Mouse (Mus musculus) cortical plate, adult 2 months (tissue): ENCODE results near the gene Plxna3. TPM values are rescaled to one million over a fixed set of nuclear protein-coding genes. Genes with fewer than 3 reads are reported as not detected.
"Not testable (repeated sequence)": the region's sequence is repeated elsewhere in the genome, so short reads cannot be mapped to it uniquely, and the experiment has no call there.

Experiments used
- H3K27ac ChIP-seq: fragments of 200-500 bp; 2 replicates; pipeline ENCODE4 v1.5.1; 2012; ENCODE audit warnings: low read length, control low read depth, inconsistent platforms; ENCODE audit not compliant: insufficient read depth
- H3K4me1 ChIP-seq: fragments of 200-500 bp; 2 replicates; pipeline ENCODE4 v1.6.1; 2011; ENCODE audit warnings: low read length; ENCODE audit not compliant: control insufficient read depth, insufficient read depth
- H3K4me3 ChIP-seq: fragments of 200-500 bp; 2 replicates; pipeline ENCODE4 v1.5.1; 2011; ENCODE audit warnings: mild to moderate bottlenecking, low read length, control low read depth; ENCODE audit not compliant: insufficient read depth
- CTCF ChIP-seq: fragments of 200-500 bp; IDR thresholded peaks from 2 replicates; pipeline ENCODE4 v1.5.1; 2011; ENCODE audit warnings: mild to moderate bottlenecking, control low read depth, low read length; ENCODE audit not compliant: insufficient read depth; ENCODE audit errors: extremely low read depth
- POLR2A ChIP-seq: fragments of 200-500 bp; IDR thresholded peaks from 2 replicates; pipeline ENCODE4 v1.6.1; 2011; ENCODE audit warnings: mild to moderate bottlenecking, low read length, control low read depth; ENCODE audit not compliant: insufficient read depth; ENCODE audit errors: extremely low read depth
- polyA plus RNA-seq: library from polyadenylated mRNA; depleted of rRNA; stranded (reverse); fragments of >200 nt; gene quantifications from 2 replicates; pipeline ENCODE4 v1.2.3, GENCODE M21; 2012

Gene Plxna3
- polyA plus RNA-seq, 1 experiment = 39.9 TPM

DNA sequence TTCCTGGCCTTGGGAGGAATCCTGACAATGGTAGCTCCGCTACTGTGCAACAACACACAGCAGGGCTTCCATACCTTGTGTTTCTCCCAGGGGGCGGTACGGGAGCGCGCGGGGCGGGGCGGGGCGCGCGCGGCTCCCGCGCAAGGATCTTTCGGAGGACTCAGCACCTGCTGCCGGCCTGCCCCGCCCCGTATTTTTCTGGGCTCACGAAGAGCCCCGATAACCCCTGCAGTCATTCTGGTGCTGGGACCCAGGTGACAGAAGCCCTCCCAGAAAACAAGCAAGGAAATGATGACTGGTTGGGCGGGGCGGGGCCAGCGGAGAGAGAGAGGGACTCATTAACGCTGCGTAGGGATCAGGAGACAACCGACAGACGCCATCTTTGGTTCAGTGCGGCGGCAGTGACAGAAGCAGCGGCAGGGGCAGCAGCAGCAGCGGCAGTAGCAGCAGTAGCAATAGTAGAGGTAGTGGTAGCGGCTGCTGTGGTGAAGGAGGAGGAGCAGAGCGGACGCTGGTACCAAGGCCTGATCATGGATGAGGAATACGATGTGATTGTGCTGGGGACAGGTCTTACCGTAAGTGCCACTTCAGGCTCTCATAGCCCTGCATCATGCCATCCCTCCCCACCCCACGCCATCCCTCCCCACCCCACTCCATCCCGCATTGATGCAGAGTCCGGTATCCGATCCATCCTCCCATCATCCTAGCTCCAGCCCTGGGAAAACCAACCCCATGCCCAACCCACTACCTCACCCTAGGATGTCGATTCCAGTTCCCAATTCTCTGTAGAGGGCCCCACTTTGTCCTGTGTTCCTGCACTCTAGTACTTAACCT lies 23.8 kb upstream of the Plxna3 start, which contains the start of gene Gdi1:
Gene Gdi1, plus strand, starts transcription at position 132 of the 834 bp plus-strand sequence.
- peaks cover 2% of the 10 kb centered on the region; the same call in 1 of the 2 replicates for H3K4me1 ChIP-seq

DNA sequence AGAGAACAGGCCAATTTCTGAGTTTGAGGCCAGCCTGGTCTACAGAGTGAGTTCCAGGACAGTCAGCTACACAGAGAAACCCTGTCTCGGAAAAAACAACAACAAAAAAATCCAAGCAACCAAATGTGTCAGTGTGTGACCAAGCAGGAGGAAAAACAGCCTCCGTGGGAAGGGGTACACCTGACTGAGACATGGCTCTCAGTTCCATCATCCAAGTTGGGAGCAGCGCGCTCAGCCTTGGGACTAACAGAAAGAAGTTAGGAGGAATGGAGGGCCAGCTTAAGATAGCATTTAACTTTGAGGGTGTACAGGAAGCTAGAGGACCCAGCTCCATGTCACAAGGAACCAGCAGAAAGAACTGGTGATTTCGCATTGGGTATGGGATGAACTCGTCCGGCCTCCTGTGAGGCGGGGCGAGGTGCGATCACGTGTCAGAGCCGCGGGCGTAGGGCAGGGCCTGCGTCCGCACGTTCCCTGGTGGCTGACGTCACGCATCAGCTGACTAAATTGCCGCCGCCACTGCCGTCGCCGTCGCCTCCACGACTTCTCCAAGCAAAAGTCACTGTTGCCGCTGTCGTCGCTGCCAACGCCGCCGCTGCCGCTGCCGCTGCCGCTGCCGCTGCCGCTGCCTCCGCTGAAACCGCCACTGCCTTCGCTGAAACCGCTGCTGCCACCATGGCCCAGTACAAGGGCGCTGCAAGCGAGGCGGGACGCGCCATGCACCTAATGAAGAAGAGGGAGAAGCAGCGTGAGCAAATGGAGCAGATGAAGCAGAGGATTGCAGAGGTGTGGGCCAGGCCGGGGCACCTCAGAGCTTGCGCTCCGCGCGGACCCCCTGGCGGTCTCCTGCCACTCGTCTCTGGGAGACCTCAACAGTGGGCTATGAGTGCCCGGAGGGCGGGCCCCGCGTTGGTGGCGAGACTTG lies 16.1 kb upstream of the Plxna3 start, which contains the start of gene Fam50a:
Gene Fam50a, plus strand, starts transcription at position 494 of the 925 bp plus-strand sequence.
- Histone ChIP-seq H3K4me3 (peak within 1 kb of the TSS; percentile 61), H3K4me1 (0 out of 2 replicates have a peak, but pooled peaks cover under 1% of the 10 kb centered on the region), H3K27ac (0 out of 2 replicates have a peak within 1 kb of the TSS, but pooled peaks have one; percentile 20)
- peak; percentile 66 for TF ChIP-seq POLR2A
- TF ChIP-seq CTCF = no peak

More for the DNA sequence above, 23.8 kb upstream of the Plxna3 start, which contains the start of gene Gdi1:
- peak within 1 kb of the TSS; percentile 96 for H3K27ac ChIP-seq
- peak within 1 kb of the TSS; percentile 99 for H3K4me3 ChIP-seq
- TF ChIP-seq CTCF (no peak), POLR2A (peak; percentile 89)

DNA sequence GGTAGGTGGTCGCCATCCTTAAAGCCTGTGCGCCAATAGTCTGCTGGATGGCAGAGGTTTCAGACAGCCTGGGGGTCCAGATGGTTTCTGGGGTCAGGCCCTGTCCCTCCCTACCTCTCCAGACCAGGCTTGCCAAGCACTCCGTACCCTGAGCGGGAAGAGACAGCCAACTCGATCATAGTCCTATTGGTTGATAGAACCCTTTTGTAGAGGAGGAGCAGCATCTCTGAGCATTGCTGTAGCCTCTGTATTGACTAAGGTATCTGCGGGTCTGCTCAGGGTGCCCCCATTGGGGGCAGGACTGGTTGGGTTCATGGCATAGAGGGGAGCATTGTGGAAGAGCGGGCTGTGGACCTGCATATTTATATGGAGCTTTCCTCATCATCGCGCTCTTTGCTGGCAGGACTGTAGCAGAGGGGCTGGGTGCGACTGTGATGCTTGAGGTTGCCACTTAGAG lies 377 bp downstream of the Plxna3 start:
- Histone ChIP-seq H3K27ac (no peak overlapping the region), H3K4me1 (no peaks in the 10 kb centered on the region), H3K4me3 (peak overlapping the region; percentile 43)
- TF ChIP-seq POLR2A = no peak
- TF ChIP-seq CTCF = no peak

DNA sequence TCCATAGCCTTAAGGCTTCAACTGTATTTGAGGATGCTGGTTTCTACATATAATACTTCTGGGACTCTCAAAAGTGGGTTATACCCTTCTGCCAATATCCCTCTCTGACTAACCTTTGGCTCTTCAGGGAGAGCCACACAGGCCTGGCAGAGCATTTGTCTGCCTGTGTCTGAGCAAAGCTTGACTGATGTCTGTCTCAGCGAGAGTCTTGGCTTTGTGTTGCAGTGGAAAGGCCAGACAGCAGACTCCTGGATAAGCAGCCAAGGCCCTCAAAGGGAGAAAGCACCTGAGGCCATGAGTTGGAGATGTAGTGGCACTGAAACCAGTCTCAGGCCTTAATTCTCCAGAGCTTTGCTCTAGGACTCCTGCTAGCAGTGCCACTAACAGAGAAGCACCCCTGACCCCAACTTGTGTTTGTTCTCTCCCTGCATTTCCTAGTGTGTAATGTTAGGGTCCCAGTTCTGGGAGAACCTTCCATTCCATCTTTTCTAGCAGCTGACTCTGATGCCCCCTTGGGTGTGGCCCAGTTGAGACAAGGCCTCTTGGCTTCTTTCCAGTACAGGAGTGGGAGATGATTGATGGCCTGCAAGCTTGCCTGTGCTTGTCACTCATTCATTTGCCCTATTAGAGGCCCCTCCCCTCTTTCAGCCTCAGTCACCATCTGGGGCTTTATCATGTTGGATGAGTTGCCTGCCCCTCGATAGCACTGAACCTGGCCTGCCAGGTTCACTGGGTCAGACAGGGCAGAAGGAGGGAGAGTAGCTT lies 1.5 kb downstream of the Plxna3 start:
- no peak overlapping the region for H3K27ac ChIP-seq
- H3K4me1 ChIP-seq = no peaks in the 10 kb centered on the region
- TF ChIP-seq POLR2A = no peak
- TF ChIP-seq CTCF = no peak
- H3K4me3 ChIP-seq = no peak overlapping the region; the same call in 1 of the 2 replicates

DNA sequence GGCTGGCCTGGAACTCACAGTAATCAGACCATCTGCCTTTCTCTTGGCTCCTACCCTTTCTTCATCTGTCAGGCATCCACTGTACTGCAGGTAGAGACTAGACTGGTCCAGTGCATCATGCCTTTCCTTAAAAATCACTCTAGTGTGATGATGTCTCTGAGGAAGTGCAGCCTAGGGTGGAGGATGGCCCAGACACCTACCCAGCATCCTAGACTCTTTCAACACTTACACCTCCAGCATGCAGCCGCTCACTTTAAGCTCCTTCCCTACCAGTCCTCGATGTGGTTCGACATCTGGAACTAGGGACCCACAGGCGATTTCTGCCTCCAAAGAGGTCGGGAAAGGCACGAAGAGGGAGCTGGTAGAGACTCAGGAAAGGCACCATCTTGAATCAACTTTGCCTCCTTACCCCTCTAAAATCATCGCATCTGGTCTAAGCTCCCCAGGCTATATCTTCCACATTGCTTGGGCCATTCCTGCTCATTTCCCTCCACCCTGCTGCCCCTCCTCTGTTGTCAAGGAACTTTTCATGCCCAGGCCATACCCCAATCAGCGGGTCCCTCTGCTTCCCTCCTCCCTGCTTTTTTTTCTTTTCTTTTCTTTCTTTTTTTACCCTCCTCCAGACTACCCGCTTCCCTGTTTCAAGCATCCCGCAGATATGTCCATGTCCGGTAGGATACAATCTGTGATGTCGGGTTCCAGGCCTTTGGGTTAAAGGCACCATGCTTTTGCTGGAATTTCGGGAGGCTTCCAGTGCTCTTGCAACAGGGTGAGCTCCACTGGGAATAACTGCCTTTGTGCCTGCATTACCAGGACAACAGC lies 24.0 kb downstream of the Plxna3 start:
- Histone ChIP-seq H3K27ac (no peak overlapping the region), H3K4me1 (no peaks in the 10 kb centered on the region; the same call in 1 of the 2 replicates), H3K4me3 (peak overlapping the region; percentile 45)
- TF ChIP-seq CTCF (no peak), POLR2A (no peak)

DNA sequence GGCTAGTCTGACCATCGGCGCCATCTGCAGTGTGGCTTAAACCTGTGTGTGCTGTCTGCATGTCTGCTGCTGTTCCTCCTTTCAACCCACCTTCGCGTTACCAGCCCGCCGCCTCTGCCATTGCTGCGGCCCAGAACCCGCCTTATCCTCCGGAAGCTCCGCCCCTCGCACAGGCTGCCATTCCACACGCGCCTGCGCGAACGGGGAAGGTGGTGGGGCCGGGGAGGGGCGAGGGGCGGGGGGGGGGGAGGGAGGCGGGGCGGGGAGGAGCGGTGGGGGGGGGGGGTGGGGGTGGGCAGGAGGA lies 24.6 kb downstream of the Plxna3 start, which contains the start of gene Lage3:
Gene Lage3, minus strand, starts transcription at position 152 of the 304 bp plus-strand sequence.
- H3K4me3 ChIP-seq = peak within 1 kb of the TSS; percentile 45
- no peak within 1 kb of the TSS for H3K27ac ChIP-seq
- no peaks in the 10 kb centered on the region; the same call in 1 of the 2 replicates for H3K4me1 ChIP-seq
- no peak for TF ChIP-seq CTCF
- TF ChIP-seq POLR2A = peak; percentile 84

DNA sequence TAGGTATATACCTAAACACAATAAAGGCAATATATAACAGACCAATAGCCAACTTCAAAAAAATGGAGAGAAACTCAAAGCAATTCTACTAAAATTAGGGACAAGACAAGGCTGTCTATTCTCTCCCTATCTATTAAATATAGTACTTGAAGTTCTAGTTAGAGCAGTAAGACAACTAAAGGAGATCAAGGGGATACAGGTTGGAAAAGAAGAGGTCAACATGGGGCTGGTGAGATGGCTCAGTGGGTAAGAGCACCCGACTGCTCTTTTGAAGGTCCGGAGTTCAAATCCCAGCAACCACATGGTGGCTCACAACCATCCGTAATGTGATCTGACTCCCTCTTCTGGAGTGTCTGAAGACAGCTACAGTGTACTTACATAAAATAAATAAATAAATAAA lies 28.2 kb downstream of the Plxna3 start:
- not testable (repeated sequence) for H3K4me3 ChIP-seq, H3K27ac ChIP-seq, H3K4me1 ChIP-seq

DNA sequence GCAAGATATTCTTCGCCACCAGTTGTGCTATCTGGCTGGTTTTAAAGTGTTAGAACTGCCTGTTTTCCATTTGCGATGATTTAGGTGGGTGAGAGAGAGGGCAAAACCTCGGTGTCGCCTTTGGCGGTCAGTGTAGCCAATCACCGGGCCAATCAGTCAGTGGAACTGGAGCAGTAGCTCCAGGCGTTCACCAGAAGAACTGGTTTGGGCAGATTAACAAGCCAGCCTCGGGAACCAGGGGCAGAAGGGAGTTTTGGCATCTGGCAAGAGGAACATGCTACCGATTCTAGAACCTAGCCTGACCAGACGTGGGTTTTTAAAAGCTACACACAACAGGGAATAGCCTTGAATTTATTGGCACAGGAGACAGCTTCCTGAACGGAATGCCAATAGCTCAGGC lies 30.3 kb downstream of the Plxna3 start:
- Histone ChIP-seq H3K4me1 (no peaks in the 10 kb centered on the region), H3K4me3 (no peak overlapping the region), H3K27ac (no peak overlapping the region)
- TF ChIP-seq CTCF = no peak
